Mouse (Mus musculus) heart, postnatal 0 days (tissue): ENCODE results near the gene Inafm2. TPM values are rescaled to one million over a fixed set of nuclear protein-coding genes. Genes with fewer than 3 reads are reported as not detected.

Experiments
- ATAC-seq: fragments of 200-750 bp; cut with Nextera tagmentation; 2 replicates; pipeline ENCODE4 v1.8.0; 2017; ENCODE audit warnings: low read depth, moderate number of reproducible peaks, moderate library complexity; ENCODE audit not compliant: insufficient read depth
- DNase-seq: peaks from one replicate; pipeline ENCODE4 v3.0.0-alpha.2; 2016; ENCODE audit warnings: low spot score
- H3K27ac ChIP-seq: fragments of 300-500 bp; sonication (generic); 2 replicates; pipeline ENCODE4 v1.5.1; 2014; ENCODE audit warnings: low read depth, mild to moderate bottlenecking
- H3K27me3 ChIP-seq: fragments of 300-500 bp; sonication (generic); 2 replicates; pipeline ENCODE4 v1.6.1; 2014; ENCODE audit warnings: low read length, mixed read lengths; ENCODE audit not compliant: control insufficient read depth, insufficient read depth
- H3K36me3 ChIP-seq: fragments of 300-500 bp; sonication (generic); replicated peaks from 2 replicates; pipeline ENCODE4 v1.6.1; 2014; ENCODE audit warnings: low read length, mixed read lengths; ENCODE audit not compliant: control insufficient read depth, insufficient read depth
- H3K4me1 ChIP-seq: fragments of 300-500 bp; sonication (generic); 2 replicates; pipeline ENCODE4 v1.6.1; 2014; ENCODE audit warnings: antibody characterized with exemption; ENCODE audit not compliant: control insufficient read depth, insufficient read depth
- H3K4me2 ChIP-seq: fragments of 300-500 bp; sonication (generic); 2 replicates; pipeline ENCODE4 v1.6.1; 2014; ENCODE audit warnings: low read depth, mild to moderate bottlenecking, low read length, moderate library complexity
- H3K4me3 ChIP-seq: fragments of 300-500 bp; sonication (generic); 2 replicates; pipeline ENCODE4 v1.5.1; 2014; ENCODE audit warnings: low read depth, low read length
- H3K9ac ChIP-seq: fragments of 300-500 bp; sonication (generic); replicated peaks from 2 replicates; pipeline ENCODE4 v1.6.1; 2014; ENCODE audit warnings: low read depth, low read length, mixed read lengths
- H3K9me3 ChIP-seq: fragments of 300-500 bp; sonication (generic); replicated peaks from 2 replicates; pipeline ENCODE4 v1.6.1; 2016; ENCODE audit warnings: low read length; ENCODE audit not compliant: control insufficient read depth
- CTCF ChIP-seq: IDR thresholded peaks from 2 replicates; pipeline ENCODE4 v1.5.1; 2016; ENCODE audit warnings: antibody characterized with exemption, control low read depth, low read depth
- EP300 ChIP-seq: IDR thresholded peaks from 2 replicates; pipeline ENCODE4 v1.6.1; 2016; ENCODE audit warnings: antibody characterized with exemption, low read depth
- WGBS: fragments of 180-500 bp; shearing (Covaris S2); extraction: QIAGEN DNeasy Blood & Tissue Kit; methylation state at CpG from one replicate; pipeline ENCODE4 v1.1.7; 2014; 5-methylcytosine and 5-hydroxymethylcytosine counted together
- polyA plus RNA-seq: library from polyadenylated mRNA; unstranded; fragments of >200 nt; fragmentation: Nextera tagmentation; extraction: Ambion mirVana; gene quantifications from 2 replicates; pipeline ENCODE4 v1.2.1, GENCODE M21; 2015
- total RNA-seq: library from RNA; depleted of rRNA; stranded (reverse); fragments of >200 nt; gene quantifications from 2 replicates; pipeline ENCODE4 v1.2.3, GENCODE M21; 2014; ENCODE audit warnings: low replicate concordance

Gene Inafm2
- total and polyA plus RNA-seq, 2 experiments from 2014 or later, result 44.2 to 48.4 TPM

- Histone ChIP-seq H3K36me3 (peaks cover 9% of the 10 kb centered on the region), H3K9ac (peak overlapping the region; percentile 97), H3K9me3 (no peaks in the 10 kb centered on the region), H3K4me3 (peak overlapping the region; percentile 93), H3K4me2 (peak overlapping the region; percentile 97), H3K27ac (peak overlapping the region; percentile 92), H3K4me1 (peaks cover 53% of the 10 kb centered on the region), H3K27me3 (no peaks in the 10 kb centered on the region)
- ATAC-seq (no peak), DNase-seq (no peak)
- TF ChIP-seq EP300, result no peak
- TF ChIP-seq CTCF, result no peak
- WGBS, result 11% methylated on average over 10 of the region's 10 CpGs
These were observed 1.9 kb downstream of the Inafm2 start for GRCm38 (mm10) chr2:118747301-118747960.

- DNase-seq, result no peak
- peak overlapping the region; percentile 84 for H3K27ac ChIP-seq
- no peak overlapping the region for H3K9ac ChIP-seq
- TF ChIP-seq EP300 (no peak), CTCF (0 out of 2 replicates have a peak, but pooled peaks have one; percentile 4)
- H3K27me3 ChIP-seq, result no peaks in the 10 kb centered on the region
- H3K4me1 ChIP-seq, result peaks cover 57% of the 10 kb centered on the region
- 52% methylated on average over 10 of the region's 10 CpGs for WGBS
- H3K4me2 ChIP-seq, result peak overlapping the region; percentile 25
- H3K4me3 ChIP-seq, result no peak overlapping the region
- H3K36me3 ChIP-seq, result peaks cover 9% of the 10 kb centered on the region
- ATAC-seq, result no peak
- H3K9me3 ChIP-seq, result no peaks in the 10 kb centered on the region
These were observed 3.9 kb downstream of the Inafm2 start for GRCm38 (mm10) chr2:118749341-118749884.

- Histone ChIP-seq H3K9ac (0 out of 2 replicates have a peak overlapping the region, but pooled peaks have one; percentile 13), H3K27ac (peak overlapping the region; percentile 84), H3K4me2 (peak overlapping the region; percentile 25), H3K27me3 (no peaks in the 10 kb centered on the region), H3K4me1 (peaks cover 47% of the 10 kb centered on the region), H3K4me3 (no peak overlapping the region), H3K9me3 (no peaks in the 10 kb centered on the region), H3K36me3 (peaks cover 9% of the 10 kb centered on the region)
- ATAC-seq (peak; percentile 59), DNase-seq (peak; percentile 77)
- 26% methylated on average over 8 of the region's 8 CpGs for WGBS
- no peak for TF ChIP-seq CTCF
- TF ChIP-seq EP300, result 0 out of 2 replicates have a peak, but pooled peaks have one; percentile 15
These were observed 4.9 kb downstream of the Inafm2 start for GRCm38 (mm10) chr2:118750476-118750875.

- DNase-seq, result peak; percentile 73
- H3K27ac ChIP-seq, result peak overlapping the region; percentile 87
- peak; percentile 56 for ATAC-seq
- no peaks in the 10 kb centered on the region for H3K9me3 ChIP-seq
- TF ChIP-seq EP300 (no peak), CTCF (no peak)
- H3K4me2 ChIP-seq, result no peak overlapping the region
- H3K27me3 ChIP-seq, result no peaks in the 10 kb centered on the region
- no peak overlapping the region for H3K4me3 ChIP-seq
- peaks cover 14% of the 10 kb centered on the region for H3K36me3 ChIP-seq
- H3K9ac ChIP-seq, result no peak overlapping the region
- H3K4me1 ChIP-seq, result peaks cover 46% of the 10 kb centered on the region
- WGBS, result 40% methylated on average over 16 of the region's 16 CpGs
These were observed 6.6 kb downstream of the Inafm2 start for GRCm38 (mm10) chr2:118751896-118752791.

- Histone ChIP-seq H3K9me3 (no peaks in the 10 kb centered on the region), H3K4me3 (no peak overlapping the region), H3K27me3 (no peaks in the 10 kb centered on the region), H3K9ac (no peak overlapping the region), H3K27ac (peak overlapping the region; percentile 87), H3K4me2 (no peak overlapping the region), H3K36me3 (peaks cover 19% of the 10 kb centered on the region), H3K4me1 (peaks cover 40% of the 10 kb centered on the region)
- no peak for TF ChIP-seq EP300
- no peak for TF ChIP-seq CTCF
- ATAC-seq, result 0 out of 2 replicates have a peak, but pooled peaks have one; percentile 1
- 44% methylated on average over 4 of the region's 4 CpGs for WGBS
- no peak for DNase-seq
These were observed 7.2 kb downstream of the Inafm2 start for GRCm38 (mm10) chr2:118752792-118753108.
